Mouse (Mus musculus): ENCODE data around the gene Gm11011.

The Gm11011 gene

DNA sequence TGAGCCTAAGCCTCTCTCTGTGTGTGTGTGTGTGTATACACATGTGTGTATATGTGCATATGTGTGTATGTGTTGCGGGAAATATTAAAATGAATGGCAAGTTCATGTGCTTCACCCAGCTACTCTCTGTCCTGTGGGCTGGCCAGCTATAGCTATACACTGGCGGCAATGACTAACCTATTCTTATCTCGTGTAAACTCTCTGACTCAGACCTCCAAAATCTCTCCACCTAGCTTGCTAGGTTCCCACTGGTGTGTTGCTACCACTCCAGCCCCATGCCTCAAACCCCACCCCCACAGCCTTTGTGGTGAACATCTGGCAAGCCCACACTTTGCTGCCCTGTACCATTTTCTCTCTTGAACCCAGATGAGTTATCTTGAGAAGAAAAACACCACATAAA is 857 bp downstream of the Gm11011 start:
- no peak for DNase-seq

DNA sequence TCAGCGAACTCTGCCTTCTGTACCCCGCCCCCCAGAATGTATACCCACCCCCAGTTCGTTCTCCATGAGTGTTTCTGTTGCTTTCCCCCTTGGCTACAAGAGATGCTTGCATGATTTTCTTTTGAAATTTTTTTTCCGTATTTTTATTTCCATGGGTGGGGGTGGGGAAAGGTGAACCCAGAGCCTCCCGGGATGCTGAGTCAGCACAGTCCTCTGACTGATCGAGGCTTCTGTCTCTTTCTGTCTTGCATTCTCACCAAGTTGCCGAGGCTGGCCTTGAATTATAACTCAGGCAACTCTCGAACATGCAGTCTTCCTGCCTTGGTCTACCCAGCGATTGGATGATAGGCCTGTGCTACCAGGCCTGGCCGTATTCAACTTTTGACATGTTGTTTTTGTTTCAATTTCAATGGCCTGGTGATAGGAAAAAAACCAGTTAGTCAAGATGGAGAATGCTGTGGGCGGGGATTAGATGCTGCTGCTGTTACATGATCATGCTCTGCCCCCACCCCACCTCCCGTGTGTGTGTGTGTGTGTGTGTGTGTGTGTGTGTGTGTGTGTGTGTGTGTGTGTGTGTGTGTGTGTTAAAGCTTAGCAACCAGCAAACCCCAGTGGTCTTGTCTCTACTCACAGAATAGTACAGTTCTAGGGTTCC is 1.8 kb downstream of the Gm11011 start:
- DNase-seq = no peak

DNA sequence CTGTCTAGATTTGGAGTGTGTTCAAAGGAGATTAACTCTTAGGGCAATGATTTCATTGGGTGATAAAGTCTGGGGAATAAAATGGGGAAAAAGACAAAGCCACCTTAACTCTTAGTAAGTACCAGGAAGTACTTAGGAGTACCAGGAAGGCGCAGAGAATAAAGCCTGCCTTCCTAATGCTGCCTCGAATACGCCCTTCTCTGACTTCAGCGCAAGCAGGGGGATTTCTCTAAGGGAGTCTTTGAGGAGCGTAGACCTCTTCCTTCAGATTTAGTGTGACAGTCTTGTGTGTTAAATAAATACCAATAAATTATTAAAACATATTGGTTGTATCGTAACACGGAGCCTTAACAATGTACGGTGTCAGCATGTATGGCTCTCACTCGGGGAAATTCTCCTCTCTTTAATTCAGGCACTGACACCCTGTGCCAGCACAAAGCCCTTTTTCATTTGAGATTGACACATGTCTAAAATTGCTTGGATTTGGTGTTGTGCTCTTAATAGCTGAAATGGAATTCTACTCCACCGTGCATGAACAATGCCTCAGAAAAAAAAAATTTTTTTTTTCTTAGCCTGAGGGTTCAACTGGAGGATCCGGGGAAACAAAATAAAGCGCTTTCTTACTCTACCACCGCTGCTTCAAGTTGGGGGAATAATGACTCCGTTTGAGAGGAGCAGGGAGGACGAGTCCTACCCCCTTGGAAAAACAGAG is 2.6 kb downstream of the Gm11011 start:
- DNase-seq = no peak

DNA sequence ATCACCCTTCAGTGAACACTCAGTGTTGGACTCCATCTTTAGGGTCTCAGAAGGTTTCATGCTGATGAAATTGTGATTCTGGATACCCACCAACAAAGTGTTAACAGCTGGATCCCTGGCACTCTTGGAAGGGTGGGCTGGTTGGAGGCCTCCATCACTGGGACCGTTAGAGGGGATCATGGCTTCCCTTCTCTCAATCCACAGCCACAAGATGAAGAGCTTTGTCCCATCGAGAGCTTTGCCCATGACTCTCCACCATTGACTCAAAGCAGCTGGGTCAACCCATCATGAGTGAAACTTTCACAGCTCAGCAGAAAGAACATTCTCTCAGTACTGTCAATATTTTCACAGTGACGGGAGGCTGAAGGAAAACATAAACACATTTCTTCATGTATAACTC is 4.1 kb downstream of the Gm11011 start:
- DNase-seq = no peak

DNA sequence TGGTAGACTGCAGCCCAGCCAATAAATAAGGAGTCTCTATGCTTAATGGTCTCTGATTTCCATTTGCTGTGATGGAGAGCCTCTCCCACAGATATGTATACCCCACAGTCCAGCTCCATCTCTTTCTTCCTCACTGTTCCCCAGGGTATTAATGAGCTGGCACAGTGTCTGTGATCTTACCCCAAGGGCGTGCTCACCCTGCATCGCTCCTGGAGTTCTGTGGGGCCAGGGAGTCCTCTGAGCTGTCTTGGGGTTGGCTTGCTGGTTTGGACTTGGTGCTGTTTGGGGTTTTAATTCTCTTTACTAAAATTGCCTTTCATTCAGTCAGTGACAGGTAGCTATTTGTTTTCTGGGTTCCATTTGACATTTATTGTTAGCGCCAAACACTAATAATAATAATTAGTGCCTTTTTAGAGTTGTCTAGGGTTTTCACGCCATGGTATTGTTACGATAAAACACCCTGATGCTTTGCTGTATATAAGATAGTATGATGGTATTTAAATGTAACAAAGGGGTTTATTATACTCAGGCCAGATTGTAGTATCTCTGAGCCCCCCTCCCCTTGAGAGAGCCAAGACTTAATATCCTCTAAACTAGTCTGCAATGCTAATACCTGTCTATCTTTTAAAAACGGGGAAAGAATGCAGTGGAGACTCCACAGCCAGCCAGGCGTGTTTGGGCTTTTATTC is 9.9 kb downstream of the Gm11011 start:
- DNase-seq = no peak

DNA sequence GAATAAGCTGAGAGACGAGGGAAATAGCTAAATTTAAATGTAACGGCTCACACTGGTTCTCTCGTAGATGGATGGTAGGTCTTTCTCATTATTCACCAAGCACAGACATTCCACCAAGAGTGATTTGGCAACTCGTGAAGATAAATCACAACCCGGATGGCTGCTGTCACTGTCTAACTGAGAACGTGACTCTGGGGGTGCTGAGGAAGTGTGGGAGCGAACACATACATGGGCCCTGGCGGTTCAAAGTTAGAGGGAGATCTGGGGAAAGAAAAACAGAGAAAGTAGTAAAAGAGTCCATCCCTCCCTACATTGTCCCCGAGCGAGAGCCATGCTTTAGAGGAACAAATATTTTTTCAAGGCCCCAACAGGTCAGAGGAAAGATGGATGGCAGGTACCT is 17.5 kb downstream of the Gm11011 start:
- DNase-seq = no peak

DNA sequence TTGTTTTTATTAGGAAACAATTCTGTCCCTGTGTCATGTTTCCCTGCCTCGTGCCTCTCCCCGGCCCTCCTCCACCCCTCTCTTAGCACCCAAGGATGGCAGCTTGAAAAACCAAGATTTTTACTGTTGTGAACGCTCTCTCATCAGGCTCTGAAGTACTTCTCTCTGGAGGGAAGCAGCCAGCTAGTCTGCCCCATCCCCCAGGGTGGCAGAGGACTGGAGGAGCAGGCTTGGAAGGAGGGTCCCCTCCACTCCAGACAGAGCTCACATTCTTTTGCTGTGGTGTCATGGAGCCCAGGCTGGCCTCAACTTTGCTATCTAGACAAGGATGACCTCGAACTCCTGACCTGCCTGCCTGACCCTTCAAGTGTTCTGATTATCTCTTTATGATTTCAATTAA is 21.4 kb downstream of the Gm11011 start:
- no peak for DNase-seq

DNA sequence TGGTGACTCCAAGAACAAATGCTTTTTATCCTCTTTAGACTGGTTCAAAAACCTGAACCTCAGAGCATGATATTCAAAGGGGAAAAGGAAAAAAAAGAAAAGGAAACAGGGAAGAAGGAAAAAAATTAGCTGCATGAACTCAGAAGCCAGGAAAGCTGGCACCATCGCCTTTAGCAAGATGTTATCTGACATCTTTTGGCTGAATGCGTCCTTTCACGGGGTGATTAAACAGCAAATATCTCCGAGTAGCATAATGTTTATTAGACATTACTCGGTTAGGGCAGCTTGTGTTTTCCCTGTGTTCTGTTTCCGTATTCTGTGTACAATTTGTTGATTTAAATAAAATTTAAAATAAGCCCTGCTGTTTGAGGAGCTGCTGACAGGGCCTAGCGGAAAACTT is 21.8 kb downstream of the Gm11011 start:
- no peak for DNase-seq

DNA sequence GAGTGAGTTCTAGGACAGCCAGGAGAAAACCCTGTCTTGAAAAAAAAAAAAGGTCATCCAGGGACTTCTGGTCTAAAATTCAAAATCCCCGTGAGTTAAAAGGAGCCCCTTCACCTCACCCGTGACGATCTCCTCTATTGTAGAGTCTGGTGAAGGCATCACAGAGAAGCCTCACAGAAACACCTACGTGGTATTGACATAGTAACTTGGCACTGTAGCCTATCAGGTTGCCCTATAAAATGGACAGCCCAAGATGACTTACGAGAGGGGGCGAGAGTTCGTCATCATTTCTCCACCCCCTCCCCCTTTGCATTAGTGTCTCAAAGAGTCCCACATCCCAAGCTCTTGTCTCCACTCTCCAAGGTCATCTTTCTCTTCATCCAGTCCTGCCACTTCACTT is 41.9 kb downstream of the Gm11011 start:
- DNase-seq = no peak

DNA sequence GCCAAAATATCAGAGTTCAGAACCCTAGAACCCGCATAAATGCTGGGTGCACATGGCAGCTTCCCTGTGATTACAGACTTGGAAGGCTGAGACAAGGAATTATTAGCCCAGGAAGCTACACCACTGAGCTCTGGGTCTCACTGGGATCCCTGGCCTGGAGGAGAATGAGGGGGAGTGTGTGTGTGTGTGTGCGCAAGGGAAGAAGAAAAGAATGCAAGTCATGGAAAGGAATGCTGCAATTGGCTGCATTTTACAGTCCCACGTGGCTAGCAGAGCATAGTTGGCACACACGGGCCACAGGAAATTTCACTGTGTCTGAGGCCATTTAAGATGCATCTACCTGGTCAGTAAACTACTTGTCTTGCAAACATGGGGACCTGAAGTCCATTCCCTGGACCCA is 48.6 kb downstream of the Gm11011 start:
- no peak for DNase-seq
